Mouse (Mus musculus): ENCODE results near the gene Focad.

Gene Focad

DNA sequence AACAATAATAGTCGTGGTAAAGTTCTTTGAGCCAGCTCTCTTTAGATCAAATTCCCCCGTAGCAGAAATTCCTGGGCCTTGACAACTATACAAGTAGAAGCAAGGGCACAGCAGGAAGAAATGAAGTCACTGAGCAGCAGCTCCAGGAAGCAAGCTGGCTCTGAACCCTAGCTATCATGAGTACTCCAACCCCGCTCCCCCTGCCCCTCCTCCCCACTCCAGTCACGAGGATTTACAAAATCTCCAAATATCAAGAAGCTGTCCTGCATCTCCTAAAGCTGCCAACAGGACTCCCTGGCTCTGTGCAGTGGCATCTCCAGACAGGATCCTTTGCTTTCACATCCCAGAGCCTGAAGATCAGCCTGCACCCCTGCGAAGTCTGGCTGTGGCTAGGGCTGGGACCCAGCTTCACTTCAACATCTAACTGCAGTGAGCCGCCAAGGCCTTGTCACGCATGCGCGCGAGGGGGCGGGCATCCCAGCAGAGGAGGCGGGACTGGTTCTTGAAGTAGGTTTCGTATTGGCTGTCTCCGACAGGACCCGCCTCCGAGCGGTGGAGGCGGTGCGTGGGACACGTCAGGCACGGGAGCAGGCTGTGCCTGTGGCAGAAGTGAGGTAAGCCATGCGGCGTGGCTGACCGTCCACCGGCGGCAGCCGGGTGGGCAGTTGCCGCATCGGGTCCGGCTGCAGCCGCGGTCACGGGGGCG, at the start of gene Focad:
TSS of gene Focad (plus strand) at position 568 of the 706 bp plus-strand sequence.
- DNase-seq = peak; percentile 98

DNA sequence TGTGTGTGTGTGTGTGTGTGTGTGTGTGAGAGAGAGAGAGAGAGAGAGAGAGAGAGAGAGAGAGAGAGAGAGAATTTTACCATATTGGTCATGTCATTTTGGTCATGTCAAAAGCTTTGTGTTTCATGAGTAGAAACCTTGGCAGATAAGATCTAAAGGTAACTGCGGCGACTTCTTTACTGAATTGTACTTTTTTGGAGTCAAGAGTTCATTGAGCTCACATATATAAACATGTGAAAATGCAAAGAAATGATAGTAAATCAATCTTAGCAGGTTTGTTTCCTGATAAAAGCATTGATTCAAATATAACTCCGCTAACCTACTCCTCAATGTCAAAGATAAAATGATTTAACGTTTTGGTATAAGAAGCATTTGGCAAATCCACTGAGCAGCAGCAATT, 49.3 kb upstream of the Focad start:
- DNase-seq = no peak

DNA sequence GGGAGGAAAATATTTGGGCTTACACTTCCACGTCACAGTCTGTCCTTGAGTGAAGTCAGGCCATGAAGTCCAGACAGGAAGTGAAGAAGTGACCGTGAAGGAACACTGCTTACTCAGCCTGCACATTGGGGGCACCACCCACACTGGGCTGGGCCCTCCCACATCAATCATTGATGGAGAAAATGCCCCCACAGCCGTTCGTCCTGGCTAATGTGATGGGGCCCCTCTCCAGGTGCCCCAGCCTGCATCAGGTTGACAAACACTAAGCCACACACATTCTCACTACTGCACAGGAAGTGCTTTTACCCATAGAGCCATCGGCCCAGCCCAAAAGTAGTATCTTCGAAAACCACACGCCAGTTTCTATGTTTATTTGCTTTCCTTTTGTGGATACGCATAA, 48.1 kb upstream of the Focad start:
- peak; percentile 33 to 52 for DNase-seq

DNA sequence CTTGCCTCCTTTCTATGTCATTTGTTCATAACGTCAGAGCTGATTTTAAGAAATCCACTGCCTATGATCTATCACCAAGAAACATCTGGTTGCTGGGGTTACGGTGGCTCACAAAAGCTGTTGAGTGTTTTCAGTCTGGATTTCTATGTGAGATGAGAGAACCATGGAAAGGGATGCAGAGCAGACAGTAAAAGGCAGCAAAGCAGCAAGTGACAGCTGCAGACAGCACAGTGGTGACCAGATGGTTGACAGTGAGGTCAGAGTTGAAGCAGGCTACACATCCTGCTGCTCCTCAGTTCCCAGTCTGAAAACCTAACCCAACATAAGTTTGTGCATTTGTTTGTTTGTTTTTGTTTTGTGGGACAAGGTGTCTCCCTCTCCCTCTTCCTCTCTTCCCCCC, 19.0 kb upstream of the Focad start:
- no peak for DNase-seq

DNA sequence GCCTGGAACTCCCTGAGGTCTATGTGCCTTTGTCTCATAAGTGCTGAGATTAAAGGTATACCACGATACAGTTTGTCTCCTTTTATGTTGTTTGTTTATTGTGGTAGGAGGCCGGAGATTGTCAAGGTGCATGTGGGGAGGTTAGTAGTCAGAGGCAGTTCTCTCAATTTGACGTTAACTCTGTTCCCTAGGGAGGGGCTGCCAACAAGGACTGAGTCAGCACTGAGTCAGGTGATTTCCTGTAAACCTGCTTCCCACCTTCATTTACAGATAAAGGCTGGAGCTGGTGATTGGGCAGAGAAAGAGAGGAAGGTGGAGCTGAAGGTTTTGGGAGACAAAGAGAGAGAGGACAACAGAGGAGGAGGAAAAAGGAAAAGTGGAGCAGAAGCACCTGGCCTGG, 15.4 kb upstream of the Focad start:
- DNase-seq = no peak

DNA sequence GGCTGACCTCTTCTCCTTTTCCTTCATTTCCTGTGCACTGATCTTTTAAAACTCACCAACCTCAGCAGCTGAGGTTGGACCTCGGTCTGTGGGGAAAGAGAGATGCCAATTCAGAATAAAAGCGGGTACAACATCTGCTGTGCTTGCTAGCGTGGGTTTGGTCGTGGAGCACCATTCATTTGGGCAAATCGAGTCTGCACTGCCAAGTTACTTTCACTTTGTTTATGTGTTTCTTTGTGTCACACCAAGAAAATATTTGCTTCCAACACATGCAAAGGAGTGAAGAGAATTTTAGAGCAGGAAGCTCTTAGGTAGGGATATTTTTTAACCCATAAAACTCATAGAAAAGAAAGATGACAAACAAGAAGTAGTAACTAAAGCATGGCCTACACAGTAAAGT, 13.0 kb upstream of the Focad start:
- no peak for DNase-seq

DNA sequence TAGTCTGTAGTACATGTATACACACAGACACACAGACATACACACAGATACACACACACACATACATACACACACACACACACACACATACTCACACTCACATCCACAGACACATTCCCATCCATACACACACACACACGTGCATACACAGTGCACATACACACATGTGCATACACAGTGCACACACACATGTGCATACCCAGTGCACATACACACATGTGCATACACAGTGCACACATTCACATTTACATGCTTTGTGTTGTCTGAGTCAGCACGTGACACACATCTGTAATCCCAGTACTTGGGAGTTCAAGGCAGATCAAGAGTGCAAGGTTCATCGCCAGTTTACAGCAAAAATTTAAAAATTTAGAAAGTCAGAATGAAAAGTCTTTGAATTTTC, 12.5 kb upstream of the Focad start:
- DNase-seq = no peak

DNA sequence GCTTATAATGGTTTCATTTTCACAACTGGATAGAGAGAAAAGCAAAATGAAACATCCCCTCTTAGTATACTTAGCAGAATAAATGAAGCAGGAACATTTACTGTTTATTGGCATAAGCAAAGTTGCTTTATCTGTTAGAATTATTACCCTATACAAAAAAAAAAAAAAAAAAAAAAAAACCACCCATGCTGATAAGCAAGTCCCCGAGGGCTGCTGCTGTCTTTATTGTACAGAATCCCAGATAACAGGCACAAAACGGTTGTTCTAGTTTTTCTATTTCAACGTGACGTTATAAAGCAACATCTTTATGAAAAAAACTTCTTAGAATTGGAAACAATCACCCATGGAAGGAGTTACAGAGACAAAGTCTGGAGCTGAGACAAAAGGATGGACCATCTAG, 12.0 kb upstream of the Focad start:
- DNase-seq = no peak

DNA sequence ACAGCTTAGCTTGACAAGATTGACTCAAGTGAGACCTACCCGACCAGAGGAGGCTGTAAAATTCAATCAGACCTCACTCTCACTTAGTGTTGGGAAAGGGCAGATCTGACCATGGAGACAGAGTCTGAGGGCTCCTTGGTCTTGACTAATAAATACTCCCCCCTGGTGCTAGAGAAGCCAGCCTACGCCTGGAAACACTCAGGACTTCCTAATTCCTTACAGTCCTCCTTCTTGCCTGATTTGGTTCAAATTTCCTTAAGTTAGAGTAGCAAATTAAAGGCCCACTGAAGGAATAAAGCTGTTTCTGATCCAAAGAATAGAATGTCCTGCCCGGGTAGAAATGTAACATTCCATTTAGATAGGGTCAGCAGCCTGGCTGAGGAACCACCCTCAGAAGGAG, 10.6 kb upstream of the Focad start:
- no peak for DNase-seq

DNA sequence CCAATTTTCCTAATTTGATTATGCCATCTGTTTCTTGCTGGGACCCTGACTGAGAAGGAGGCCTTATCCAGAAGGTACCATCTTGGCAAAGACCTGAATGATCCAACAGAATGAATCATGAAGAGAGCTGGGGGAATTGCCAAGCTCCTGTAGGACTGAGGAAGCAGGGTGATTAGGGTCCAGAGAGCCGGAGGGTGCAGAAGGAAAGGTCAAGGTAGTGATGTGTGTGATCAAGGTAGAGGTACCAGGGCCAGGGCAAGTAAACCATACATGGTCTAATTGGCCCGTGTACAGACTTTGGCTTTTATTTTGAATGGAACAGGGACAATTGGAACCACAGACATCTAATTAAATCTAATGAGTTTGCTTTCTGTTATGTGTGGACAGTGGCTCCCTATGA, 4.1 kb upstream of the Focad start:
- no peak for DNase-seq

DNA sequence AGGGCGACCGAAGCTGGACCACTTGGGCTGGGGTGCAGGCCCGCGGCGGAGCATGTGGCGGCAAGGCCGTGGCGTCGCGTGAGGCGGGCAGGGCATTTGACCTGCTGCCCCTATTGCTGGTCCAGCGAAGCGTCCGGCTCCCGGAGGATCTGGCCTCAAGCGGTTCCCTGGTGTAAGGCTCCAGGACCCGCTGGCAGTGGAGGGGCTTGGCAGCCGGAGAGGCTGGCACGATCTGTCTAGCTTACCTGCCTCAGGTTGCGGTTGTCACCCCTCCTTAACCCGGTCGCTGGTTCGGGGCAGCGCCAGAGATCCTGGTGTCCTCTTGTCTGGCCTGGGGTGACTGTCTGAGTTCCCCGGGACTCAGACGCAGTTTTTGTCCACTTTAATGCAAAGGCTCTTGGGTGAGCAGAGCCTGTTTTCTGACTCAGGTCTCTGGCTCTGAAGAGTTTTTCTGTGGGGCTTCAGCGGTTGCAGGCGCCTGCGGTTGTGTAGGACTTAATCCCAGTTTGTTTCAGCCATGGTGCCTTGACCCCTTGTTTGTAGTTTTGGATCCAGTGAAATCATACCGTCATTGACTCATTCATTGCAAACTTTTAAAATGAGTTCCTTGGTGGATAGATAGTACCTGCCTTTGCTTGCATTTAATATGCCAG, 465 bp downstream of the Focad start:
- DNase-seq = no peak

DNA sequence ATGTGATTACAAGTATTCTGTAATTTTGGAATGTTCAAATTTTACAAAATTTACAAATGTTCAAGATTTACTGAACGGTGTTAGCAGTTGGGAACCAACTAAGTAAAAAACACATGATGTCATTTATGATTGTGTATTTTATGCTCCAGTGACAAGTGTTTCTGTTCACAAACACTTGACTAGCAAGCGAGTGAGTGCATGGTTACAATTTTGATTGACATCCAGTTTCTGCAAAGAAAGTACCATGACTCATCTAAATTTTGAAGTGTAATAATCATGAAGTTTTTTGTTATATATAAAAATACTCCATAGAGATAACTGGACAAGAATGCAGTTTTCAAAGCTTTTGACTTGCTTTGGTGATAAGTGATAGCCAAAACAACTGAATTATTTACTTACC, 1.3 kb downstream of the Focad start:
- no peak for DNase-seq

DNA sequence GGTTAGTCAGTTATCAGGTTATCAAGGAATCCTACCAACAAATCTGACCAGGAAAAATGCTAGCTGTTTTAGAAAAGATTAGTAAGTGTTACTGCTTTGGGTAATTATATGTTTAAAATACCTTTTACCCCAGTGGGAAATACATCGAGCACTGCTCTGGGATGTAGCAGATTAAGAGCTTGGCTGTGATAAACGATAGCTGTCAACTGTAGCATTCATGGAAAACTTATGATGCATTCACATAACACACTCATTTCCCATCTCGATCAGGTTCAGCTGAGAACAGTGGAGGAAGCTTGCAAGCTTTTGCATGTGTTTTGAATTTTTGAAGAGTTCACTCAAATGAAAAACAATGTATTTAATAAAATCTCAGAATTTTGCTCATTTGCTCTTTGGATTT, 14.2 kb downstream of the Focad start:
- no peak for DNase-seq

DNA sequence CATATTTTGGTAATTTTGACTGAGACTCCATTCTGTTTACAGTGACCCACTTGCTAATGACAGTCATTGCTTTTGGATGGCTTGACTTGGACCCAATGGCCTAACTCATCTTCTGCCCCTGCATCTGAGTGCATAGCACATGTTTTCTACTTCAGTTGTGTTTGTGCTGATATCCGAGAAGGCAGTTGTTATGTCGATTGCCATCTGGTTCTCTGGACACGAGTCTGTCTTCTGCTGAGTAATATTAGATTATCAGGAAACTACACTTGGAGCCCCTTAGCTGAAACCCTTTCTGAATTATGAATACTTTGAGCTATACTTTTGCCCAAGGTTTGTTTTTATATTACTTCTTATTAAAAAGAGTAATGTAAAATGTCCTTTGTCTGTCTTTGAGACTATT, 22.9 kb downstream of the Focad start:
- DNase-seq = no peak

DNA sequence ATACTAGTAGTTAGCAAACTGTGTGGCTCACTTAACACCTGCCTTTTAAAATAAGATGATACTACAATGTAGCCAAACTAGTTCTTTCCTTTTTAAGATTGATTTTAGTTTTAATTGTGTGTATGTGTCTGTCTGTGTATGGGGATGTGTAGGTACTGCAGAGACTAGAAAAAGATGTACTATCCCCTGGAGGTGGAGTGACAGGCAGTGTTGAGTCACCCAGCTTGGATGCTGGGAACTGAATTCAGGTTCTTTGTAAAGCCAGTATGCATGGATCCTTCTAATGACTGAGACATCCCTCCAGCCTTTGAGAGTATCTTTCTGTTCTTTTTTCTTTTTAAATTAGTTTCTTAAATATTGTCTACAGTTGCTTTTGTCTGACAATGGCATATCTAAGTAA, 23.5 kb downstream of the Focad start:
- no peak for DNase-seq

DNA sequence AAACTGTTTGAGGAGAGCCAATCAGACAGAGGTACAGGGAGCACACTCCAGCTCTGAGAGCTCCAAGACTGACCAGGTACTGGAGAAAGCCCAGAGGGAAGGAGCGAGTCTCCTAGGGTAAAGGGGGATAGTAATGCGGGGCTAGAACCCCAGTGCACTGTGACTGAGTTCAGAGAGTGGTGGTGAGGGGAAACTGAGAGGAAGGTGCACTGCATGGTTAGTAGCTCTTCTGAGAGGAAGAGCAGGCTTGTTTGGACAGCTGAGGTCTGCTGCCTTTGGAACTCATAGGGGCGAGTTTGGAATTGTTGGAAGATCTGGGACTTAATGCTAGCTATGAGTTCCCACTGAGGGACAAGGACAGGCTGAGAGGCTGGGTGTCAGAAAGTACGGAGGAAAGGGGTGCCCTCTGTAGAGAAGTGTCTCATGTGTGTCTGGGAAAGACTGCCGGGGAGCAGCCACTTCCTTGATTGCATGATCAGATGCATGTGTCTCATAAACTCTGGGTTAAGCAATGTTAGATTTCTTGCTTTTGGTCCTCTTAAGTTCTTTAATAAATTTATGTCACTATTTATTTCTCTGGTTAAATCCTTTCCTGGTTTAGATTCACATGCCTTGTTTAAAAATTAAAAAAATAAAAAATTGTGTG, 24.4 kb downstream of the Focad start:
- DNase-seq = peak; percentile 35 to 39

DNA sequence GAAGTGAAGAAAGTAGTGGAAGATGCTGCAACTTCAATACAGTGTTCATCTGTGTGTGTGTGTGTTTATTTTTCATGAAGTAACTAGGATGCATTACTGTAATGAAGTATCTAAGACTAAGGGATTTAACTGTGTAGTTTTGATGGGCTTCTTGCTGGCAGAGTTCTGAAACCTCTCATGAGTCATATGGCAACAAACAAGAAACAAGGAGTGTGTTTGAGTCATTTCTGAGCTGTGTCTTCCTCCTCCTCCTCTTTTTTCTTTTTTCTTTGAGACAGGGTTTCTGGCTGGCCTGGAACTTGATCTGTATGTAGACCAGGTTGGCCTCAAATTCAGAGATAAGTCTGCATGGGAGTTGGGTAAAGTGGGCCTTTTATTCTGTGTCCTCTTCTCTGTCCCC, 25.7 kb downstream of the Focad start:
- no peak for DNase-seq

DNA sequence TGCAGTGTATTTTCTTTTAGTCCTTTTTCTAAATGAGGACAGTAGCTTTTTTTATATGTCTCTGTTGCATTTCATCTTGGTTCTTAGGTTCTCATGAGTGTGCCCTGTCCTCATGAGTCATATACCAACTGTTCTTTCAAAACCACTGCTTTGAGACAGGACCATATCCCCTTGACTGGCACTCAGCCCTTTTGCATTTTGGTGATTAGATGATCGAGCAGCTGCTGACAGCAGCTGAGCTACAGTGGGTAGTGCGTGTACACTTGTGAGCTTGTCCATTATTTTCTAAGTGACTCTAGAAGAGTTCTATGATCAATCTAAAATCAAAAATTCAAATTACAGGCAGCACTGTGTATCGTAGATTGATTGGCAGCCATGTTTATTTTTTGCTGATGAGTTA, 28.0 kb downstream of the Focad start:
- no peak for DNase-seq

DNA sequence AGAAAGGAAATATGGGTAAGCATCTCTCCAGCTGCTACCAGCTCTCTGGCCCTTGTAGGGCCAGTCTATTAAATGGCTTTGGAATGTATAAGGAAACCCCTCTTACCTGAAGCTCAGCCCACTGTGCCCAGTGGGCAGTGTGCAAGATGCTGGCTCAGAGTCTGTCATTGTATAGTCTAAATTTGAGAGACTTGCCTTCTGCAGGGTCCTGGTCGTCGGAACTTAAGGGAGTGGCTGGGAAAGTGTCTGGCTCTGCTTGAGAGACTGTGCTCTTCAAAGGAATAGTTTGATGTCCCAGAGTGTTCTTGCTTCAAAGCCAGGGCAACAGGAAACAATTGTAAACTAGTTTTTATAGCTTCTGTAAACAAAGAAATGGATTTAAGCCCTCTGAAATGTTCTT, 41.5 kb downstream of the Focad start:
- DNase-seq = no peak

DNA sequence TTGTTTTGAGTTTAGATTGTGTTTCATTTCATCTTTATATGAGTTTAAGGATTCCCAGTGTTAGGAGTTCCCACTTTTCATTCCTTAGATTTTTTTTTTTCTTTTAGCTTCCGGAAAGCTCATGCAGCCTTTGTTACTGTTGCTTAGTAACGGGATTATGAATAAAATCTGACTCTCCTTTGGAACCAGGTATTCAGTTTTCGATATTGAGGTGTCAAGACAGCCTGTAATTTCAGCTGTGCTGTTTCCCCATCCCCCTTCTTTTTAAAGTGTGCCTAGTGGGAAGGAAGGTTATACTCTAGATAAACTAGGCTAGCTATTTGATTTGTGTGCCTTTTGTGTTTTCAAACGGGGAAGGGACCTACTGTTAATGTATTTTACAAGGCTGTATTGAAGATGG, 42.1 kb downstream of the Focad start:
- no peak for DNase-seq

DNA sequence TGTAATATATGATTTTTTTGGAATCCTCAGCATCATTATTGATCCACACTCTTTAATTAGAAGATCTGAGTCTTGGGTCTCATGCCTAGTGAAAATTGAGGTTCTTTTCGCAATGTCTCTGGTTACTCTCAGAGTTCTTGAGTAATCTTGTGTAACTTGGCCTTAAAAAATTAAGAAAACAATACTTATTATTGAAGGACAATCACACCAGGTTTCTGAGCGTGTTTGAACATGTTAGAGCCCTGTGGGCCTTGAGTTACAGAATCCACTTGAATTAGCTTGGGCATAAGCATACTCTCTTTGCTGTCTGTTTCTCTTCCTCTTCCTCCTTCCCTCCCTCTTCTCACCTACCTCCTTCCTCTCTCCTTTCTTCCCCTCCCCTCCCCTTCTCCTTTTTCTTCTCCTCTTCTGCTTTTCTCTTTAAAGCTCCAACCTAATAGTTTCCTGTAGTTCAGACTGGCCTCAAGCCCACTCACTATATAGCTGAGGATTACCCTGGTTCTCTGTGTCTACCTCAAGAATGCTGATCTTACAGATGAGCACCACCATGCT, 44.0 kb downstream of the Focad start:
- no peak for DNase-seq

DNA sequence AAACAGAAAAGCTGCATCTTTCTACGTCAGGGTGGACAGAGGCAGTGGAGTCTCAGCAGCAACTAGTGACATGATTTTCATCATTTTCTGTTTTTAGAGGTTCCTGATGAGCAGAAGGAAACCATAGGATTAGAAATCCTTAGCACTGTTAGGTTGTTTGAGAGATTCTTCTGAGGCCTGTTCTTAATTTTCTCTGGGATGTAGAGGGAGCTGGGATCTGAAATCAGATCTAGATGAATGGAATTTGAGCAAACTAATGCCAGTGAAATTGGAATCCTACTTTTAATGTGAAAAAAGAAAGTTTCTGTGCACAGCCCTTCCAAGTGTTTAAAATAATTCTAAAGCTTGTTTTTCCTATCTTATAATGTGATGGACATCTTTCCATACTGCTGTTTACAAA, 55.0 kb downstream of the Focad start:
- DNase-seq = no peak

DNA sequence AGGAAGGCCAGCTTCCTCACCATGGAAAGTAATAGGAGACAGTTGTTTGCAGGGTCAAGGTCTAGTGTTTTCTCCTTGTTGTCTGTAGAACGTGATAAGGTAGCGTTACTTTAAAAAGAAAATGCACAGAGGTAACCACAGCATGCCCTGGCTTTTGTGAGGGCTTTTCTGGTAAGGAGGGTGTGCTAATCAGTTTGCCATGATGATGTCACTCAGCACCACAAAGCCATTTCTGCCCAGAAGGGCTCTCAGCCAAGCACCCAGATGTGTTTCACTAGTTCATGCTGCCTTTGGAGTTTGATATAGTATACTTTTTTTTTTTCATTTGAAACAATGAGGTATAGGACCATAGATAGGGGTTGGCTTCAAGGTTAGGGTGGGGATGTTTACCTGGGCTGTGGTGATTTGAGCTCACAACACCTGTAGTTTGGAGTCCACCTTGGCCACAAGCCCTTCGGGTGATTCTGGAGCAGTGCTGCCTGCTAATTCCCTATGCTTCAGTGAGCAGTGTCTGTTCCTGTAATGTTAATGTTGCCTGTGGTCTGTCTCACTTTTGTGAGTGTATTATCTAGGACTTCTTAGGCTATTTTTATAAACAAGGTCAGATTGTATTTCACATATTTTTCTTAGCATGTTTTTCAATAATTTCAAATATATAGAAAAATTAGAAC, 61.2 kb downstream of the Focad start:
- no peak for DNase-seq

DNA sequence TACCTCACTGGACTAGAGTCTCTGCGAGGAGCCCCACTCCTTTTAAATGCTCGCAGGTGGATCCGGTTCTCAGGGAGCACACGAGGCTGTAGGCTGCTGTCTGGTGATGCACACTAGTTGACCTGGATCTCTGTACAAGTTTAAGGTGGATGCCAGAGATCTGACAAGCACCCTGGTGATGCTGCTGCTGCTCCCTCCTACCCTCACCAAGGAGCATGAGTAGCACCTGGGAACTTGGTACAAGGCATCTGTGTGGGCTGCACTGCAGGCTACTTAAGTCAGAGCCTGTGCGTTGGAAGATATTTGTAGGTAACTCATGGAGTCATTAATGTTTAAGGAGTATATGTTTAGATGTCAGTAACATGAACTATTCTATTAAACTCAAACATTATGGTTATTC, 62.5 kb downstream of the Focad start:
- no peak for DNase-seq

Measured in thymus, postnatal 36 days (tissue).